Mouse (Mus musculus) neural tube, embryonic 10.5 days (tissue): ENCODE data around the gene Osbpl6.

ENCODE experiments used
- DNase-seq: peaks from one replicate; pipeline ENCODE4 v3.0.0-alpha.2; 2017; ENCODE audit warnings: low spot score; ENCODE audit errors: extremely low spot score

Gene Osbpl6

GRCm38 (mm10) chr2:76406151-76406936 is at the start of gene Osbpl6:
Gene Osbpl6, plus strand, starts transcription at chr2:76406508.
- peak; percentile 82 for DNase-seq

- DNase-seq, result no peak
These were observed 46.1 kb upstream of the Osbpl6 start, which contains the start of gene Cyct for GRCm38 (mm10) chr2:76360226-76360625. Gene Cyct, minus strand, starts transcription at chr2:76360450.

- peak; percentile 29 for DNase-seq
These were observed 44.2 kb upstream of the Osbpl6 start for GRCm38 (mm10) chr2:76362111-76362510.

- DNase-seq, result no peak
These were observed 40.5 kb upstream of the Osbpl6 start for GRCm38 (mm10) chr2:76365811-76366210.

GRCm38 (mm10) chr2:76367188-76367922 is 39.0 kb upstream of the Osbpl6 start:
- DNase-seq, result peak; percentile 74

GRCm38 (mm10) chr2:76368861-76369660 is 37.2 kb upstream of the Osbpl6 start:
- DNase-seq, result no peak

- DNase-seq, result peak; percentile 88
These were observed 36.3 kb upstream of the Osbpl6 start, which contains the start of gene Rbm45 for GRCm38 (mm10) chr2:76369821-76370655. Gene Rbm45, plus strand, starts transcription at chr2:76369984.

GRCm38 (mm10) chr2:76370656-76370922 is 35.7 kb upstream of the Osbpl6 start:
- DNase-seq, result no peak

- DNase-seq, result no peak
These were observed 34.1 kb upstream of the Osbpl6 start for GRCm38 (mm10) chr2:76372244-76372643.

- DNase-seq, result no peak
These were observed 31.6 kb upstream of the Osbpl6 start for GRCm38 (mm10) chr2:76374544-76375206.

- DNase-seq, result no peak
These were observed 27.7 kb upstream of the Osbpl6 start for GRCm38 (mm10) chr2:76378646-76379045.

GRCm38 (mm10) chr2:76386531-76386930 is 19.8 kb upstream of the Osbpl6 start:
- DNase-seq, result no peak

GRCm38 (mm10) chr2:76400178-76400577 is 6.1 kb upstream of the Osbpl6 start:
- no peak for DNase-seq

GRCm38 (mm10) chr2:76405596-76406150 is 635 bp upstream of the Osbpl6 start:
- DNase-seq, result no peak

GRCm38 (mm10) chr2:76406937-76407441 is 681 bp downstream of the Osbpl6 start:
- peak; percentile 80 for DNase-seq

- no peak for DNase-seq
These were observed 3.2 kb downstream of the Osbpl6 start for GRCm38 (mm10) chr2:76409526-76409925.

- no peak for DNase-seq
These were observed 3.7 kb downstream of the Osbpl6 start for GRCm38 (mm10) chr2:76409986-76410385.

GRCm38 (mm10) chr2:76412924-76413323 is 6.6 kb downstream of the Osbpl6 start:
- no peak for DNase-seq

- DNase-seq, result no peak
These were observed 11.3 kb downstream of the Osbpl6 start for GRCm38 (mm10) chr2:76417446-76418141.
